12 mouse cellular contexts compared by ENCODE assay signal in genomic region chr9:113157474-113158076, GRCm38 (mm10).
DNase-seq lines count a peak whose midpoint lies in the region; ATAC-seq lines count a peak whose summit lies in the region.
"Had no signal": no experiment of that assay in that cellular context is flagged by ENCODE, and none has a peak within 500 bp of the region (broad histone marks: within the 10 kb centered on the region; RNA-seq: fewer than 3 reads in every experiment).

No protein-coding gene starts in this region.

- no peaks in the 10 kb centered on the region for H3K27me3 ChIP-seq in hindbrain, embryonic 14.5 days (ENCODE audit: control insufficient read depth, insufficient read depth, low read length)
- H3K27me3 ChIP-seq in hindbrain, embryonic 11.5 days (ENCODE audit: control insufficient read depth, insufficient read depth, low read length), result no peaks in the 10 kb centered on the region
- H3K27me3 ChIP-seq in embryonic facial prominence, embryonic 10.5 days (replicated peaks; ENCODE audit: low read depth, poor library complexity, severe bottlenecking), result no peaks in the 10 kb centered on the region
- no peaks in the 10 kb centered on the region for H3K27me3 ChIP-seq in limb, embryonic 11.5 days (ENCODE audit: control insufficient read depth, insufficient read depth, low read length)
- H3K27me3 ChIP-seq: heart, embryonic 13.5 days; neural tube, embryonic 12.5 days had no signal

- no peaks in the 10 kb centered on the region for H3K9me3 ChIP-seq in hindbrain, embryonic 14.5 days (ENCODE audit: control insufficient read depth, low read length)
- no peaks in the 10 kb centered on the region for H3K9me3 ChIP-seq in hindbrain, embryonic 11.5 days (ENCODE audit: control insufficient read depth, low read length)
- H3K9me3 ChIP-seq in embryonic facial prominence, embryonic 10.5 days, result no peaks in the 10 kb centered on the region
- H3K9me3 ChIP-seq in limb, embryonic 11.5 days (ENCODE audit: control insufficient read depth, low read length), result no peaks in the 10 kb centered on the region
- H3K9me3 ChIP-seq: heart, embryonic 13.5 days; neural tube, embryonic 12.5 days had no signal

- H3K4me1 ChIP-seq in hindbrain, embryonic 14.5 days (replicated peaks; ENCODE audit: control insufficient read depth, insufficient read depth, low read length), result peaks cover 2% of the 10 kb centered on the region; the same call in 1 of the 2 replicates
- H3K4me1 ChIP-seq in hindbrain, embryonic 11.5 days (replicated peaks; ENCODE audit: control insufficient read depth, insufficient read depth, low read length), result no peaks in the 10 kb centered on the region
- 0 out of 2 replicates have a peak, but pooled peaks cover 8% of the 10 kb centered on the region for H3K4me1 ChIP-seq in embryonic facial prominence, embryonic 10.5 days
- peaks cover 5% of the 10 kb centered on the region; the same call in 1 of the 2 replicates for H3K4me1 ChIP-seq in limb, embryonic 11.5 days (ENCODE audit: control insufficient read depth, insufficient read depth, low read length)
- H3K4me1 ChIP-seq: neural tube, embryonic 12.5 days had no signal

- ATAC-seq in hindbrain, embryonic 14.5 days (ENCODE audit: low FRiP score), result no peak
- no peak for ATAC-seq in hindbrain, embryonic 11.5 days (ENCODE audit: low FRiP score)
- peak; percentile 92 for ATAC-seq in limb, embryonic 11.5 days (ENCODE audit: insufficient number of reproducible peaks, low FRiP score, low TSS enrichment, low read depth)
- no peak for ATAC-seq in CD4-positive, CD25-positive, alpha-beta regulatory T cell, adult 4 months
- ATAC-seq: intestine, postnatal 0 days had no signal

- WGBS in hindbrain, embryonic 14.5 days, result 73% methylated on average over 17 of the region's 17 CpGs
- WGBS in hindbrain, embryonic 11.5 days, result 87% methylated on average over 17 of the region's 17 CpGs
- WGBS in embryonic facial prominence, embryonic 10.5 days, result 75% methylated on average over 17 of the region's 17 CpGs
- WGBS in limb, embryonic 11.5 days, result 38% methylated on average over 17 of the region's 17 CpGs

- H3K4me3 ChIP-seq in hindbrain, embryonic 14.5 days (replicated peaks; ENCODE audit: low read length), result no peak overlapping the region
- no peak overlapping the region for H3K4me3 ChIP-seq in hindbrain, embryonic 11.5 days (ENCODE audit: low read depth, low read length)
- no peak overlapping the region for H3K4me3 ChIP-seq in embryonic facial prominence, embryonic 10.5 days
- no peak overlapping the region for H3K4me3 ChIP-seq in limb, embryonic 11.5 days (ENCODE audit: low read depth, low read length)
- H3K4me3 ChIP-seq: heart, embryonic 13.5 days; neural tube, embryonic 12.5 days had no signal

- H3K27ac ChIP-seq in hindbrain, embryonic 14.5 days, result 0 out of 2 replicates have a peak overlapping the region, but pooled peaks have one; percentile 29
- no peak overlapping the region for H3K27ac ChIP-seq in hindbrain, embryonic 11.5 days (ENCODE audit: low read depth, low read length)
- H3K27ac ChIP-seq in embryonic facial prominence, embryonic 10.5 days (replicated peaks), result no peak overlapping the region
- H3K27ac ChIP-seq in limb, embryonic 11.5 days (replicated peaks; ENCODE audit: low read depth, low read length), result no peak overlapping the region
- H3K27ac ChIP-seq: heart, embryonic 13.5 days; liver, embryonic 14.5 days; neural tube, embryonic 12.5 days had no signal

- no peak overlapping the region for H3K4me2 ChIP-seq in hindbrain, embryonic 14.5 days (replicated peaks)
- H3K4me2 ChIP-seq in hindbrain, embryonic 11.5 days (replicated peaks; ENCODE audit: low read depth, low read length), result no peak overlapping the region
- no peak overlapping the region for H3K4me2 ChIP-seq in limb, embryonic 11.5 days (ENCODE audit: low read depth, severe bottlenecking)
- H3K4me2 ChIP-seq: heart, embryonic 13.5 days; neural tube, embryonic 12.5 days had no signal

- no peak overlapping the region for H3K9ac ChIP-seq in hindbrain, embryonic 14.5 days
- no peak overlapping the region for H3K9ac ChIP-seq in hindbrain, embryonic 11.5 days (ENCODE audit: low read depth, low read length)
- H3K9ac ChIP-seq in limb, embryonic 11.5 days (ENCODE audit: low read length), result no peak overlapping the region
- H3K9ac ChIP-seq: heart, embryonic 13.5 days; liver, embryonic 14.5 days; neural tube, embryonic 12.5 days had no signal

- DNase-seq in hindbrain, embryonic 14.5 days (ENCODE audit: low spot score), result no peak
- DNase-seq in hindbrain, embryonic 11.5 days (ENCODE audit: low spot score), result no peak
- peak; percentile 51 for DNase-seq in brain, adult 2 months (ENCODE audit: low read depth, low spot score)
- peak; percentile 46 for DNase-seq in embryonic facial prominence, embryonic 10.5 days (ENCODE audit: low spot score)
- DNase-seq in limb, embryonic 11.5 days (ENCODE audit: low spot score), result peak; percentile 71
- DNase-seq in adrenal gland, postnatal 4 days (ENCODE audit: low spot score in 2 of 2), result no peak
- DNase-seq: thymus, postnatal 4 days had no signal

- no peaks in the 10 kb centered on the region for H3K36me3 ChIP-seq in hindbrain, embryonic 14.5 days (replicated peaks; ENCODE audit: control insufficient read depth, insufficient read depth)
- no peaks in the 10 kb centered on the region for H3K36me3 ChIP-seq in hindbrain, embryonic 11.5 days (ENCODE audit: control insufficient read depth, insufficient read depth, low read length)
- no peaks in the 10 kb centered on the region for H3K36me3 ChIP-seq in embryonic facial prominence, embryonic 10.5 days (replicated peaks)
- H3K36me3 ChIP-seq in limb, embryonic 11.5 days (ENCODE audit: control insufficient read depth, insufficient read depth, low read length), result no peaks in the 10 kb centered on the region
- H3K36me3 ChIP-seq: heart, embryonic 13.5 days; neural tube, embryonic 12.5 days had no signal

Comparison
In these comparisons a context has a peak if more than half of its experiments do, and no peak if none do; other contexts are left out.
1. DNase-seq: peak in brain, adult 2 months (single experiment), embryonic facial prominence, embryonic 10.5 days (single experiment) and limb, embryonic 11.5 days (single experiment); none in hindbrain, embryonic 14.5 days (single experiment), hindbrain, embryonic 11.5 days (single experiment) and adrenal gland, postnatal 4 days (0 of 2).